Mouse (Mus musculus) heart, adult 18-20 months (tissue): ENCODE measurements around the gene Ust. TPM values are rescaled to one million over a fixed set of nuclear protein-coding genes. Genes with fewer than 3 reads are reported as not detected.
A peak's percentile ranks its signal among the peaks of the same experiment; 100 is the strongest.

Experiments used
- DNase-seq, 2 experiments: peaks; one replicate each; pipeline ENCODE4 v3.0.0; 2021 to 2022; ENCODE audit warnings: mixed read lengths in 1 of 2
- total RNA-seq, 2 experiments: library from RNA; stranded (reverse); gene quantifications; 2 replicates each; pipeline ENCODE4 v1.2.3; 2021

Gene Ust
- total RNA-seq, 2 experiments from 2014 or later = 1.1 to 1.9 TPM

GRCm38 (mm10) chr10:8330006-8330405 lies 188.6 kb downstream of the Ust start:
- no peak for DNase-seq

GRCm38 (mm10) chr10:8323304-8323765 lies 195.3 kb downstream of the Ust start:
- peak; percentile 51 to 83 for DNase-seq

GRCm38 (mm10) chr10:8320771-8321170 lies 197.9 kb downstream of the Ust start:
- no peak for DNase-seq

- no peak for DNase-seq
These were observed 209.2 kb downstream of the Ust start for GRCm38 (mm10) chr10:8309435-8309834.

- no peak for DNase-seq
These were observed 214.4 kb downstream of the Ust start for GRCm38 (mm10) chr10:8304211-8304610.

GRCm38 (mm10) chr10:8299166-8299565 lies 219.5 kb downstream of the Ust start:
- DNase-seq = peak in 1 of 2 experiments; percentile 18

GRCm38 (mm10) chr10:8297214-8297613 lies 221.4 kb downstream of the Ust start:
- DNase-seq = peak in 1 of 2 experiments; percentile 7

- peak in 1 of 2 experiments; percentile 20 for DNase-seq
These were observed 228.0 kb downstream of the Ust start for GRCm38 (mm10) chr10:8290661-8291060.

- peak; percentile 40 to 64 for DNase-seq
These were observed 231.3 kb downstream of the Ust start for GRCm38 (mm10) chr10:8287350-8287791.

- DNase-seq = no peak
These were observed 234.6 kb downstream of the Ust start for GRCm38 (mm10) chr10:8283991-8284390.

- no peak for DNase-seq
These were observed 241.5 kb downstream of the Ust start for GRCm38 (mm10) chr10:8277094-8277493.

- no peak for DNase-seq
These were observed 248.9 kb downstream of the Ust start for GRCm38 (mm10) chr10:8269681-8270080.

GRCm38 (mm10) chr10:8259716-8260115 lies 258.9 kb downstream of the Ust start:
- DNase-seq = no peak

- DNase-seq = no peak
These were observed 268.6 kb downstream of the Ust start for GRCm38 (mm10) chr10:8250005-8250404.

GRCm38 (mm10) chr10:8242336-8242735 lies 276.3 kb downstream of the Ust start:
- DNase-seq = peak; percentile 39 to 79

- DNase-seq = peak in 1 of 2 experiments; percentile 12
These were observed 277.9 kb downstream of the Ust start for GRCm38 (mm10) chr10:8240703-8241102.

- DNase-seq = peak; percentile 57 to 92
These were observed 278.4 kb downstream of the Ust start for GRCm38 (mm10) chr10:8240242-8240641.

GRCm38 (mm10) chr10:8236780-8237571 lies 281.6 kb downstream of the Ust start:
- no peak for DNase-seq

- peak; percentile 16 to 41 for DNase-seq
These were observed 285.3 kb downstream of the Ust start for GRCm38 (mm10) chr10:8233148-8233901.

- no peak for DNase-seq
These were observed 286.1 kb downstream of the Ust start for GRCm38 (mm10) chr10:8232535-8232934.

GRCm38 (mm10) chr10:8228375-8228743 lies 290.3 kb downstream of the Ust start:
- no peak for DNase-seq

- DNase-seq = no peak
These were observed 290.8 kb downstream of the Ust start for GRCm38 (mm10) chr10:8227705-8228374.

GRCm38 (mm10) chr10:8226650-8227049 lies 292.0 kb downstream of the Ust start:
- DNase-seq = no peak
